Mouse (Mus musculus) activated CD4-positive, CD25-positive, alpha-beta regulatory T cell (primary cell): ENCODE data around the gene Tcf7l2. TPM values are rescaled to one million over a fixed set of nuclear protein-coding genes. Genes with fewer than 3 reads are reported as not detected.

ENCODE experiments used
- polyA plus RNA-seq, 2 experiments: library from polyadenylated mRNA; unstranded; fragments of 100-300 nt; shearing (Covaris generic); gene quantifications; one replicate each; pipeline ENCODE4 v1.2.1; 2017

Gene Tcf7l2
- polyA plus RNA-seq: 1 to 10 TPM; 1.7 to 3.0 TPM

GRCm38 (mm10) chr19:55741439-55741928, at the start of gene Tcf7l2:
Gene Tcf7l2 (plus strand): TSS chr19:55741820.

